Mouse (Mus musculus): ENCODE measurements around the gene Card14. TPM values are rescaled to one million over a fixed set of nuclear protein-coding genes. Genes with fewer than 3 reads are reported as not detected.
"Not testable (repeated sequence)": the region's sequence is repeated elsewhere in the genome, so short reads cannot be mapped to it uniquely, and the experiment has no call there.

The Card14 gene
- 2.3 and 3.0 TPM in 2 replicates for polyA plus RNA-seq (2012; rRNA removed)

DNA sequence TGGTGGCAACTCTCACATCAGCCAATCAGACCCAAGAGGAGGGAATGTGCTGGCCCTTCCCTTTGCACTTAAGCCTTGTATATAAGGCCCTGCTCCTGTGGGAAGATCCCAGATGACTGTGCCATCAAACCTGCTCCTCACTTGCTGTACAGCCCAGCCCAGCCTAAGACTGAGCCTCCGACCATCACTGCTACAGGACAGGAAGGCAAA, at the start of gene Card14:
Card14 (plus strand) TSS at position 111 of the 210 bp plus-strand sequence.
- no peak for DNase-seq (ENCODE audit: low read depth)

DNA sequence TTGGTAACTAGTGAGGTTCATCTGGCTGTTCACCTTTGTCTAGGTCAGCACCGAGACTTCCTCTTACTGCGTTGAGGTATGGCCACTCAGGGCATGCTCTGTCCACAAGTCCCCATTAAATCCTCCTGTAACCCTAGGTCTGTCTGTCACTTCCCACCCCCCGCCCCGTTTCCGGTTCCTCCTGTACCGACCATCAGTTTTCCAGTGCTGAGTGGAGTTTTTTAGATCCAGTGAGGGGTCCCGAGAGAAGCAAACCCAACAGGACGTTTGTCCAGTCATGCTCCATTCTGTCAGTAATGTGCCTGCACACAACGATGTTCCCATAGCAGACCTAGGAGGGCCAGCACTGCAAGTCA, 49.4 kb upstream of the Card14 start:
- DNase-seq (ENCODE audit: low read depth) = no peak

DNA sequence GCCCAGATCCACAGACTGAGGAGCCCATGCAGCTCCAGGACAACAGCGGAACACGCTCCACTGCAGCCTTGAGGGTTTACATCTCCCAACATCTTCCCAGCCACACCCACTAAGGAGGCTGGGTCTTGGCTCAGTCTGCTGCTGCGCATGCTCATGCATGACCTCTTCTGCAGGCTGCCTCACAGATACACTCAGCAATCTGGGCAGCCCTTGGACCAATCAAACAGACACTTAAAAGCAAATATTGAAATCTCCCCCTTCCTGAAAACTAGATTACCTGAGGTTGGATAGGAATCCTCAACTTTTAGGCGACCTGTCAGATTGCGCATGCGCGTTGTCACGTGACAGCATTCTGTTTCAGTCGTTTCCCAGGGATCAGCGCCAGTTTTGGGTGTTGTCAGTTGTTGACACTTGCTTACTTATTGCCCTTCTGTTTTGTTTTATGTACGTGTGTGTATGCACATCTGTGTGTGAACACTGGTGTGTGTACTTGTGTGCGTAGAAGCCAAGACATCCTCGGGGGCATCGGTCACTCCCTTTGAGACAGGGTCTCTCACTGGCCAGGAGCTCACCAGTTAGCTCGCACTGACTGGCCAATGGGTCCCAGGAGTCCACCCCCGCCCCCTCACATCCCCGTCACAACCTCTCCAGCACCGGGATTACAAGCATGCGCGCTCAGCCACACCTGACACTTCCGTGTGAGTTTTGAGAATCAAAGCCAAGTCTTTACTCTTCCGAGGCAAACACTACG, 48.8 kb upstream of the Card14 start:
- DNase-seq (ENCODE audit: low read depth) = no peak

DNA sequence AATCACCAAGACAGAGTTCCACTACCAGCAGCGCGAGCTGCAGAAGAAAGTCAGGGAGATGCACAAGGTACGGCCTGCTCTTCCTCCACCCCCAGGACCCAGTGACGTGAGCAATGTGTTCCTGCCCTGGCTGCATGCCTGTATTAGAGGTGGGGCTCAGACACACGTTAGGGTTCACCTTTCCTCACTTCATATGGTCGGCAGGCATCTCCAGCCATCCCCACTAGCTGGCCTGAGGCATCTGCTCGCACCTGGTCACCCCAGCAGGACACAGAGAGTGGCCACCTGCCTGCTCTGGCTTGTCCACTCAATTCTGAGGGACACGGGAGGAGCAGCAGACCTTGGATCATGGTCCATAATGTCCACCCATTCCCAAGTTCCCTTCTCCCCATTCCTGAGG, 47.6 kb upstream of the Card14 start:
- no peak for DNase-seq (ENCODE audit: low read depth)

DNA sequence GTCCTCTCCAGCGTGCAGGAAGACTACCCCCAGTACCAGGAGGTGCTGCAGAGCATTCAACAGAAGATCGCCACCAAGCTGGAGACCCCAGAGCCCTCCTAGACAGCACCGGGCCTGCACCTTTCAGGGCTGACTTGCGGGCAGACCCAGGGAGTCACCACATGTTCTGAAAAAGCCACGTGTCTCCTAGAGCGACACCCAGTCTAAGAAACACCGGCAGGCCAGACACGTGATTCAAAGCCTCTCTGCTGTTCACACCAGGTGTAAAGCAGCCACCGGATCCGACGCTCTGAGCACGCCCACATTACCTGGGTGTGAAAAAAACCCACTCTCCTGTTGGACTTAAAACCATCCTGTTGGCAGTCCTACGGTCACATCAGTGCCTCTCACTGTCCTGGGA, 43.2 kb upstream of the Card14 start:
- DNase-seq (ENCODE audit: low read depth) = no peak

DNA sequence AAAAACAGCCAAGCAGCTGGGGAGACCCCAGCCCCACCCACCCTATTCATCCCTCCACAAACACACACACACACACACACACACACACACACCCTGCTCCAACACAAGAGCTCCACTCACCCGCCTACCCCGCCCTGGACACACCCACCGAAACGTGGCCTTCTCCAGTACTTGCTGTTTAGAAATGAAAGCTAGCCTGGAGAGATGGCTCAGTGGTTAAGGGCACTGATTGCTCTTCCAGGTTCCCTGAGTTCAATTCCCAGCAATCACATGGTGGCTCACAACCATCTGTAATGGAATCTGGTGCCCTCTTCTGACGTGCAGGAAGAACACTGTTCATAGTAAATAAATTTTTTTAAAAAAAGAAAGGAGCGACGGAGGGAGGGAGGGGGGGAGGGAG, 41.8 kb upstream of the Card14 start:
- DNase-seq (ENCODE audit: low read depth) = no peak

DNA sequence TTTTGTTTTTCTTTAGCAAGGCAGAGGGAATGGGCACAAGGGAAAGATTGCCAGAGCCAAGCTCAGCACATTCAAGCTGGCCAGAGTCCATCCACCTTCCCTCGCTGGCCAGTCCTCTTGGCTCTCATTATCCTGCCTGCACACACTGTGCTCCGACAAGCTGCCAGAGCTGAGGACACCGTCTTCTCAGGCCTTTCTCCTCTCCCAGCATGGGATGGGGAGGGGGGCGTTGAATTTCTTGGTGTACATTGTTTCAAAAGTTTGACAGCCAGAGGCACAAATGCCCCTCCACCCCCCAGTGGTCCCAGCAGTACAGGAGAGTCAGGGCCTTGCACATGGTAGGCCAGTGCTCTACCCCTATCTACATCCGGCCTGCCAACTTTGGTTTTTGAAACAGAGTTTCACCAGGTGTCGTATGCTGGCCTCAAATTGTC, 40.3 kb upstream of the Card14 start:
- DNase-seq (ENCODE audit: low read depth) = no peak

DNA sequence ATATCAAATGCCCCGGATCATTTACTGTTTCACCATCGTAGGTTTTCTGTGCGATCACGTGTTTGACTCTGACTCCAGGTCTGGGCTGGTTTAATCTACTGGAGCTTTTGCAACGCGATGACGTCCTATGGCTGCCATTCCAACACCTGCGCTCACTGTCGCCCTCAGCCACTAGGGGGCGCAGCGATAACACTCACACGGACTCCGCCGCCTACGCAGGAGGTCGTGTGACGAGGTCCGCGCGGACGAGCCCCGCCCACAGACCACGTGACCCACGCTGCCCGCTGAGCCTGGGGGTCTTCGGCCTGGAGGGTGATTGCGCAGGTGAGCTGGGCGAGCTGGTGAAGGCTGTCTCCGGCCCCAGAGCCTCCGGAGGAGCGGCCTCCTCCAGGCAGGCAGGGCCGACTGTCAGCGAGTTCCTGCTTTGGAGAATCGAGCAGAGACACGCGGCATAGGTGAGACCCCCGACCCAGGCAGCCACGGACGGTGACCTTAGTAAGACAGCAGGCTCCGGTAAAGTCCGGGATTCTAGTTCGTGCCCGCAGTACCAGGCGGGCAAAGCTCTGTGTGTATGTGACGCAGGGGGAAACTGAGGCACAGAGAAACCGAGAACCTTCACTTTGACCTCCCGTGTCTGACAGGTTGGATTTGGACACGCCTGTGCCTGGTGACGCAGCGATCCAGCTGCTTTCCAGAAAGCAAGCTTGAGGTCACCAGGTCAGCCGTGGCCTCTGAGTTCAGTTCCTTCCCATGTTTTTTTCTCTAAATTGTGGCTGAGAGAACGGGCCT, 39.6 kb upstream of the Card14 start, which contains the start of gene Gaa:
Gaa (plus strand) TSS at position 120 of the 789 bp plus-strand sequence.
- peak; percentile 74 for DNase-seq (ENCODE audit: low read depth)

DNA sequence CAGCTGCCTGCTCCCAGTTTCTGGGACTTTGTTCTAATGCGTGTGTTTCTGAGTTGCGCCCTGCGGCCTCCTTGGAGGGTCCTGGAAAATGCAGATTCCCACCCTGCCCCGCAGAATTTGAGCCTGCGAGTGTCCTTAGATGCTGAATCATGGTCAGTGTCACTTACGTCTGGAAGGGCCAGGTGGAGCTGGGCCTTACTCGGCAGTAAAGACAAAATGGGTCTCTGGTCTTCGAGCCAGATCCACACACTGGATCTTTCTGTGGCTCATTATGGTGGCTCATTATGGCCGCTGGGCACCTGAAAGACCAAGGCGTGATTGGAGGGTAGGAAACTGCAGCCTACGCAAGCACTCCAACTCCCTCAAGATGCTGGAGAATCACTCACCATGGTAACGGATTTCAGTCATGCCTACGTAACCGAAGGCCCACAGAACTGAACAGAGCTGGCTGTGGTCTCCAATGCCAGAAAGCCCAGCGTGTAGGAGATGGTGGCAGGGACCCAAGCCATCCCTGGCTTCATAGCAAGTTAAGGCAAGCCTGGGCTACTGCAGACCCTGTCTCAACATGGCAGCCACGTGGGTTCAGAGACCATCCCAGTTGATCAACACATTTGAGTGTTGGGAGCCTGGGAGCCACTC, 38.9 kb upstream of the Card14 start:
- no peak for DNase-seq (ENCODE audit: low read depth)

DNA sequence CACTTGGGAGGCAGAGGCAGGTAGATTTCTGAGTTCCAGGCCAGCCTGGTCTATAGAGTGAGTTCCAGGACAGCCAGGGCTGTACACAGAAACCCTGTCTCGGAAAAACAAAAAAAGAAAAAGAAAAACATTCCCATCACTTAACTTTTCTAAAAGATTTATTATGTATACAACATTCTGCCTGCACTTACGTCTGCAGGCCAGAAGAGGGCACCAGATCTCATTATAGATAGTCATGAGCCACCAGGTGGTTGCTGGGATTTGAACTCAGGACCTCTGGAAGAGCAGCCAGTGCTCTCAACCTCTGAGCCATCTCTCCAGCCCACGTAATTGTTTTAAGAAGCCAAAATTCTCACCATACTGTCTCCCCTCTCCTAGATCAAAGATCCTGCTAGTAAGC, 35.1 kb upstream of the Card14 start:
- not testable (repeated sequence) for DNase-seq (ENCODE audit: low read depth)

DNA sequence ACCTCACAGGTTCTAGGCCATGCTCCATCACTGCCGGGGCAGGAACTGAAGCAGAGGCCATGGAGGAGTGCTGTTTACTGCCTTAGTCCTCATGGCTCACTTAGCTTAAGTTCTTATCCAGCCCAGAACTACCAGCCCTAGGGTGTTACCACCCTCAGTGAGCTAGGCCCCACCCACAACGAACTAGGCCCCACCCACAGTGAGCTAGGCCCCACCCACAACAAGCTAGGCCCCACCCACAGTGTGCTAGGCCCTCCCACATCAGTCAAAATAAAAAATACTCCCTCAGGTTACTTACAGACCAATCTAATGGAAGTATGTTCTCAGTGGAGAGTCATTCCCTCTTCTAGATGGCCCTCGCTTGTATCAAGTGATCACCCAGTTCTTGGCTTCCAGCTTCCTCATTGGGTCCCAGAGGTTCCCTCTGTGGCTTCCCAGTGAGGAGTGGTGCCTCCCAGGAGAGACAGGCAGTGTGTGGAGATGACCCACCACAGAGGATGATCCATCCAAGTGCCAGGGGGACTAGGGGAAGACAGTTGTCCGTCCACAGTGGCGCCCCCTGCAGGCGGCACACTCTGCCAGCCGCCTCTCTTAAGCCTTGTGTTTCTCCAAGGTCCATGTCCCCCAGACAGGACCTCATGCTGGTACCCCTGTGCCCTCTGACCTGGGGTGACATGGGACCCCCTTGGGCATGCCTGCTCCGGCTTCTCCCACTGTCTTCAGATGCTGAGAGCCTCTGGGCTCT, 34.2 kb upstream of the Card14 start:
- DNase-seq (ENCODE audit: low read depth) = no peak

DNA sequence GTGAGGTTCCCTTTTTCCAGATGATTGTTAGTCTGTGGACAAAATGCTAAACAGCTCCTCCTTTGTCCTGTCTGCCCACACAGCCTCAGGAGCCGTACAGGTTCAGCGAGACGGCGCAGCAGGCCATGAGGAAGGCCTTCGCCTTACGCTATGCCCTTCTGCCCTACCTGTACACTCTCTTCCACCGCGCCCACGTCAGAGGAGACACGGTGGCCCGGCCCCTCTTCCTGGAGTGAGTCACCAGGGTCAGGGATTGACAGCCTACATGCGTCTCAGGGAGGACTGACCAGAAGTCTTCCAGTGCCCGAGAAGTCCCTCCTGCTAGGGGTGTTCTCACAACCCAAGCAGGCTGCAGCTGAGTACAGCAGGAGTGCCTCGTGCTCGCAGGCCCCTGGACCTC, 26.5 kb upstream of the Card14 start:
- no peak for DNase-seq (ENCODE audit: low read depth)

DNA sequence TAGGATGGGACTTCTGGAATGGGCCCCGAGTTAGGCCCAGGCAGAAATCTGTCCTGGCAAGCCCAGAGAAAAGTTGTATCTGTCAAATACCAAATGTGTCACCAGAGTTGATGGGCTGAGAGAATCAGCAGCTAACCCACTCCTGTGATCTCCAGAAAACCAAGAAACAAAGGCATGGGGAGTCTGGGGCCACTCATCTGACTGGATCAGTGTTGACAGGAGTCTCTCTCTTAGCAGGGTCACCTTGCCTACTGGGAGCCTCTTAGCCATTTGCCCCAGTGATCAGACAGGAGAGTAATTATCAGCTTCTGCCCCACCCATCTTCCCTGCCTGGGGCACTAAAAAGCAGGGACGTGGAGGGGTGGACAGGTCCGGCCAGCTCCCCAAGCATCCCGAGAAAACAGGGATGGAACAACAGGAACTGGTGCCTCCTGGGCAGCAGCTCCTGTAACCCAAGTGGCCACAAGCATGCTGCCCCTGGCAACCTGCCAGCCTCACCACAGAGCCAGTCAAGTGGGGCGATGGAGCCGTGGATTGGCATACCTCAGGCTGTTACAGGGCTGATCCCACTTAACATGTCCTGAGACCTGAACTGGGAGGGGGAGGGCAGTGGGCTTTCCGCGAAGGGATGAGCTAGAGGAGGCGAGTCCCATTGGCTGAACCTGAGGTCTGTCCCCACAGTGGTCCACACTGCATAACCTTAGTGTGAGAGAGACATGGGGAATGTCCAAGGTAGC, 21.6 kb upstream of the Card14 start:
- no peak for DNase-seq (ENCODE audit: low read depth)

DNA sequence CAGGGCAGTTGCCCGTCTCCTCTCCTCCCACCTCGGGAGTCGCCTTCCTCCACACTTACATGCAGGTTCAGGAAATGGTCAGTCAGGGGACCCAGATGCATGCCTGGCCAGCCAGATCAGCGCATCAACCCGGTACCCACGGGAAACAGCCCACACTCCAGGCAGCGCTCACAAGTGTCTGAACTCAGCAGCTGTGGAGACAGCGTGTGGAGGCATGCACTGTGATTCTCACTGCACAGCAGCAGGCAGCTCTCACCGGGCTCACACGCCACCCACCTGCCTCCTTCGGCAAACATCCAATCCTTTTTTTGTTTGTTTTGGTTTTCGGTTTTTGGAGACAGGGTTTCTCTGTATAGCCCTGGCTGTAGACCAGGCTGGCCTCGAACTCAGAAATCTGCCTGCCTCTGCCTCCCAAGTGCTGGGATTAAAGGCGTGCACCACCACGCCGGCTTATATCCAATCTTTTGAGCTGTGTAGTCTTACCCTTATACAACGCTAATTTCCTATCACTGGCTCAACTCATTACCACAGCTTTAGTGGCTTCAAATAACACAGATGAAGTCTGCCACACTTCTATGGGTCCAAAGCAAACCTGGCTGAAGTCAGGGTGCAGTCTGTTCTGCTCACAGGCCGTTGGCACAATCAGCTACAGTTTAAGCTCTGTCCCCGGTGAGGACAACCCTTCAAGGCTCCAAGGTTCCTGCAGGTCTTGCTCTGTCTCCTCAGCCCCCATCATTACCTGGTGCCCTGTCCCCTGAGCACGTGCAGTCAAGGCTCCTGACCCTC, 20.2 kb upstream of the Card14 start:
- DNase-seq (ENCODE audit: low read depth) = no peak

DNA sequence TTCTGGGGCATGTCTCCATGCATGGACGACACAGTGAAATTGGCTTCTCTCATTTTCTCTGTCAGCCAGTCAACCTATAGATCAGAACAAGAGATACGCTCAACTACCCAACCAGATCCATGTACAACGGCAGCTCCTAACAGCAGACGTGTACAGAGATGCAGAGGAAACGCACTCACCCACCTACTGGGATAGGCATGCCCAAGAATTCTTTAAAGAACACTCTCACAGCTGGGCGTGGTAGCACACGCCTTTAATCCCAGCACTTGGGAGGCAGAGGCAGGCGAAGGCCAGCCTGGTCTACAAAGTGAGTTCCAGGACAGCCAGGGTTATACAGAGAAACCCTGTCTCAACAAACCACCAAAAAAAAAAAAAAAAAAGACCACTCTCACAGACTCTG, 14.7 kb upstream of the Card14 start:
- DNase-seq (ENCODE audit: low read depth) = not testable (repeated sequence)

DNA sequence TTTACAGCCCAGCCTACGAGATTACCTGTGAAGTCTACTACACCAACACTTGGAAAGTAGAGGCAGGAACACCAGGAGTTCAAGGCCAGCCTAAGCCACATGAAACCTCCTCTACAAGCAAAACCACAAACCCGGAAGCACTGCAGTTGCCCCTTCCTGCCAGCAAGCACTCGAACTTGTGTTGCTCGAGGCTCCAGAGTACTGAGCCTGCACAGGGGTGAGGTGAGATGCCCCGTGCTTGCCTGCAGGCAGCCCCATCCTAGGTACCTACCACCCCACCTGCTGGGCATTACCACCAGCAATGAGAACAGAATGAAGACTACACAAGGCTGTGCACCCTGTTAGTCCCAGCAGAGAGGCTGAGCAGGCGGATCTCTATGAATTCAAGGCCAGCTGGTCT, 9.6 kb upstream of the Card14 start:
- no peak for DNase-seq (ENCODE audit: low read depth)

DNA sequence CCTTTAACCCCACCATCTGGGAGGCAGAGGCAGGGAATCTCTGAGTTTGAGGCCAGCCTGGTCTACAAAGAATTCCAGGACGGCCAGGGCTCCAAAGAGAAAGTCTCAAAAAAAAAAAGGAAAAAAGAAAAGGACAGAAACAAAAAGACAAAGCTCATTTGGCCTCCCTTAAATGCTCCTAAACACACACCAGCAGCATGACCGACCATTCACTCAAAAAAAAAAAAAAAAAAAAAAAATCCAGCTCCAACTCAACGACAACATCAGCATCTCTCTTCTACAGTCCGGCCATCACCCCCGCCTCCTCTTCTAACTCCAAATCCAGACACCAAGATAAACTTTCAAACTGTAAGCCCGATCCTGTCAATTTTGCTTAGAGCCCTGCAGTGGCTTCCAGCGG, 8.7 kb upstream of the Card14 start:
- DNase-seq (ENCODE audit: low read depth) = no peak

DNA sequence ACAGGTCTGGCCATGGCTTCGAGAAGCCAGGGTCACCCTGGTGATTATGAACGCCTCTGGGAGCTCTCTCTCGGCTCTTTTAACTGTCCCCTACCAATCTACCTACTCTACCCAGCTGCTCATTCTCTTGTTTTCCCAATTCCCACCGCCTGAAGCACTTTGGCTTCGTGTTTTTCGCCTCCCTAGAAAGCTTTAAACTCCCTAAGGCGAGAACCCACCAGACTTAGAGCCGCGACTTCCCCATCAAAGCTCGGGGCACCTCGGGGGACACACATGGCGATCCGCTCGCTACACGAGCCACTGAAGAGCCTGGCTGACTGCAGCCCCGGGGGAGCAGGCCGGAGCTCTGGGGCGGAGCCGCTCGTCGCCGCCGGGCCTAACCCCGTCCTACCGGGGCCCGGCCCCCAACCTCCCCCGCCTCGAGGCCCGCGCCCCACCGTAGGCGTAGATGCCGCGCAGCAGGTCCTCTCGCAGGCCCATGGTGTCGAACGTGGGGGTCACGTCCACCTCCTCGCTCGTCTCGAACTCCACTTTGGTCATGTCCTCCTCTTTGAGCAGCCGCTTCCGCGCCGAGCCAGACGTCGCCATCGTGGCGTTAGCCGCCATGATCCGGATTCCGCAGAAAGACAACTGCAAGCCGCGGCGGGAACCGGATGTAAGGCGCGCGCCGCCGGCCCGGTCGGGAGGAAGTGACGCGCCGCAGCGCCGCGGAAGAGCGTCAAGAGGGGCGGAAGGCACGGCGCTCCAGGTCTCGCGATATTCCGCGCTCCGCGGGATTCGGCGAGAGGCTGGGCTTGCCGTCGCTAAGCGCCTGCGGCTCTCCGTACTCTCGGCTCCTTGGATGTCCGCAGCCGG, 8.0 kb upstream of the Card14 start, which contains the start of gene Eif4a3:
Eif4a3 (minus strand) TSS at position 699 of the 855 bp plus-strand sequence.
- DNase-seq (ENCODE audit: low read depth) = peak; percentile 64

DNA sequence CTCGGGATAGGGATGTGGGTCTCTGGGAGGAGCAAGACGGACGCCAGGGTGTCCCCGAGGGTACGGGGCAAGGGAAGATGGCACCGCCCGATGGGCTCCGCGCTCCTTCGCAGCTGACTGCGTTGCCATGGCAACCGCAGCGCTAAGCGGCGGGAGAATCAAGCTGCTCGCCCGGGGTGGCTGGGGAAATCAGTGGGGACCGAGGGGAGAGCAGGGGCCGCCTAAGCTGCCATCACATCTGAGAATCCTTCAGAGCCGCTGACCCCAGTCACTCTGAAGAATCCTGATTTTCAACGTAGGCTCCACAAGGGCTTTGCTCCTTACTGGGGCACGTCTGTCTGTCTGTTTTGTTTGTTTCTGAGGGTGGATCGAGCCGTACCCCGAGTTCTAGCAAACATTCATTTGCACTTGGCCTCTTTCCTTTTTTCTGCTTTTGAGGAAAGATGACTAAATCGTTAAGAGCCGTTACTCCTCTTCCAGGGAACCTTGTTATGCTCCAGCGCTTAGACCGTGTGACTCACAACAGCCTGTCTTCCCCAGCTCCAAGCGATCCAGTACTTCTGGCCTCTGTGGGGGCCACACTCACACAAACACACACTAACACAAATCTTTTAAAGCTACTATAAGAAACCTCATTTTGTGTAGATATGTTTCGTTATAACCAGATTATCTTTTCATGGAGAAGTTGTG, 7.2 kb upstream of the Card14 start:
- DNase-seq (ENCODE audit: low read depth) = no peak

All from gonadal fat pad, adult 2 months (tissue).